Mouse (Mus musculus): ENCODE data around the gene Gabrg3. TPM values are rescaled to one million over a fixed set of nuclear protein-coding genes. Genes with fewer than 3 reads are reported as not detected.

Gene Gabrg3
- polyA plus RNA-seq, 1 experiment from 2014 or later, result 0.21 TPM

DNA sequence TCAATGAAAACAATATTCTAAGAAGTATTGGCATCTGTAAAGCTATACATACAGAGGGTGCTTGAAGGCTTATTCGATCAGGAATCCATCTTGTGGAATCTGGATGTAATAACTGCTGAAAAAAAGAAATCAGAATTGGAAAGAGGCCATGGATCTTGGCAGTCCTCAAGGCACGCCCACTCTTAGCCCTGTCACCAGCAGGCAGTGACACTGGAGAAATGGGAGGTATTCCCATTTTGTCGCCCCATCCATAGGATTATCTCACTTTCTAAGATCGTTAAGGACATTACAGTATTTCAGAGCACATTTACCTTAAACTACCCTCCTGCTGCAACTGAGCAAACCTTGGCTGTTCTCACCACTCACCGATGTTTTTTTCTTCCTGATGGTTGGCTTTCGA is 657.8 kb downstream of the Gabrg3 start:
- H3K4me3 ChIP-seq, result no peak overlapping the region
- H3K27me3 ChIP-seq (ENCODE audit: insufficient read depth, poor library complexity, severe bottlenecking), result no peaks in the 10 kb centered on the region
- H3K9me3 ChIP-seq, result no peaks in the 10 kb centered on the region
- DNase-seq (ENCODE audit: low spot score), result no peak
- 77% methylated on average over 6 of the region's 6 CpGs for WGBS
- no peak overlapping the region for H3K27ac ChIP-seq
- H3K36me3 ChIP-seq, result no peaks in the 10 kb centered on the region
- H3K4me1 ChIP-seq, result no peaks in the 10 kb centered on the region

Other genes starting within 250 kb of the Gabrg3 start
- gene Gabrb3, start 32.5 kb upstream of the Gabrg3 start, polyA plus RNA-seq (2016; fragmentation: Nextera tagmentation; extraction: Ambion mirVana), result 0.46 and 0.89 TPM in 2 replicates
- 0.15 and 0.22 TPM in 2 replicates for gene Gabra5, start 122.9 kb upstream of the Gabrg3 start, polyA plus RNA-seq (2016; fragmentation: Nextera tagmentation; extraction: Ambion mirVana)